Comparison of ENCODE assay signal across 20 mouse cellular contexts in genomic region chr9:17675519-17675918, GRCm38 (mm10).
"Had no signal": no experiment of that assay in that cellular context is flagged by ENCODE, and none has a peak within 500 bp of the region (broad histone marks: within the 10 kb centered on the region; RNA-seq: fewer than 3 reads in every experiment).

No protein-coding gene starts in this region.

- H3K4me2 ChIP-seq: kidney, embryonic 15.5 days; limb, embryonic 12.5 days; limb, embryonic 15.5 days; liver, embryonic 12.5 days; liver, embryonic 15.5 days; midbrain, embryonic 11.5 days had no signal

- H3K9ac ChIP-seq: kidney, embryonic 15.5 days; limb, embryonic 12.5 days; limb, embryonic 15.5 days; liver, embryonic 12.5 days; liver, embryonic 15.5 days had no signal

- H3K36me3 ChIP-seq: kidney, embryonic 15.5 days; limb, embryonic 12.5 days; limb, embryonic 15.5 days; liver, embryonic 12.5 days; liver, embryonic 15.5 days had no signal

- H3K4me3 ChIP-seq: kidney, embryonic 15.5 days; left cerebral cortex, adult 2 months; limb, embryonic 12.5 days; limb, embryonic 15.5 days; liver, embryonic 12.5 days; liver, embryonic 15.5 days had no signal

- H3K4me1 ChIP-seq: kidney, embryonic 15.5 days; limb, embryonic 12.5 days; limb, embryonic 15.5 days; liver, embryonic 12.5 days; liver, embryonic 15.5 days had no signal

- DNase-seq: kidney, adult 18-20 months; kidney, postnatal 10 days; kidney, postnatal 36 days; layer of hippocampus, adult 9-11 months; layer of hippocampus, postnatal 36 days; lung, adult 2 months; lung, postnatal 14 days; lung, postnatal 4 days; midbrain, embryonic 14.5 days; right cerebral cortex, postnatal 4 days; spleen, adult 18-20 months; thymus, adult 18-20 months; thymus, postnatal 36 days had no signal

- H3K27me3 ChIP-seq: kidney, embryonic 15.5 days; limb, embryonic 12.5 days; limb, embryonic 15.5 days; liver, embryonic 12.5 days; liver, embryonic 15.5 days had no signal

- H3K9me3 ChIP-seq: kidney, embryonic 15.5 days; limb, embryonic 12.5 days; limb, embryonic 15.5 days; liver, embryonic 12.5 days; liver, embryonic 15.5 days had no signal

- ATAC-seq: liver, embryonic 12.5 days had no signal

- H3K27ac ChIP-seq: kidney, embryonic 15.5 days; left cerebral cortex, adult 2 months; limb, embryonic 12.5 days; limb, embryonic 15.5 days; liver, embryonic 12.5 days; liver, embryonic 15.5 days had no signal
